Mouse (Mus musculus) lung, postnatal 25 days (tissue): ENCODE results near the gene Ptgds.
A peak's percentile ranks its signal among the peaks of the same experiment; 100 is the strongest.

Experiments used
- DNase-seq: peaks from one replicate; pipeline ENCODE4 v3.0.0; 2022; ENCODE audit warnings: low spot score

Gene Ptgds

GRCm38 (mm10) chr2:25469969-25470368 lies at the start of gene Ptgds:
Ptgds (minus strand) TSS chr2:25470046.
- DNase-seq: no peak

- peak; percentile 3 for DNase-seq
These were observed 40.1 kb upstream of the Ptgds start for GRCm38 (mm10) chr2:25509912-25510311.

GRCm38 (mm10) chr2:25506964-25507363 lies 37.1 kb upstream of the Ptgds start:
- peak; percentile 16 for DNase-seq

DNA sequence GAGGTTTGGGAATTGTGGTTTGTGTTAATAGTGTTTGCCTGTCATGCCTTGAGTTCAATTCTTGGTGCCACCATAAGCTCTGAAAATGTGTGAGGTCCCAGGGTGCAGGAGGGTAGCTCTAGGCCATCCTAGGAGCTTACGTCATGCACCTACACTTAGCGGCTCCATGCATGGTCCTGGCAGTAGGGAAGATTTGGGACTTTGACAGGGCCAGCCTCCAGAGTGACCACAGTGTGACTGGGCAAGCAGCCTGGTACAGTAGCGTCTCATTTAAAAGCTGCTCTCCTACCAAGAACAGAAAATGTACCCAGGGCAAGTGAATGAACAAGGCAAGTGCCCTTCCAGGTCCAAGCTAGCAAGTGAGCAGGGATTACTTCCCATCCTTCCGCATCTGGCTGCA lies 36.0 kb upstream of the Ptgds start:
- DNase-seq: no peak

DNA sequence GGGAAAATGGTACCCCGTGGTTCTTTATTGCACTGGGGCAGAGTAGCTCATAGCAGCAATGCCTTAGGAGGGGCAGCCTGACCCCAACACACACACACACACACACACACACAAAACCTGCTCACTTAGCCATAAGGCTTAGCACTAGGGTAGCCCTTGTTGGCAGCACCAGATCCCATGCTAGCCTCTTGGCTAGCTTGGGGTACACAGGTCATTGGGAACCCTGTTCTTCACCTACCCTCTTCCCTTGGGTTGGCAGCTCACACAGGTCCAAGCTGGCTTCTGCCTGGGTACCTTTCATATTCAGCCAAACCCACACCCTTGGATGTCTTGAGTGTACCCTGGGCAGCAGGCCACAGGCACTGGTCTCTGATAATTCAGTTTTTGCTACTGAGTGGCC lies 35.2 kb upstream of the Ptgds start:
- DNase-seq: no peak

DNA sequence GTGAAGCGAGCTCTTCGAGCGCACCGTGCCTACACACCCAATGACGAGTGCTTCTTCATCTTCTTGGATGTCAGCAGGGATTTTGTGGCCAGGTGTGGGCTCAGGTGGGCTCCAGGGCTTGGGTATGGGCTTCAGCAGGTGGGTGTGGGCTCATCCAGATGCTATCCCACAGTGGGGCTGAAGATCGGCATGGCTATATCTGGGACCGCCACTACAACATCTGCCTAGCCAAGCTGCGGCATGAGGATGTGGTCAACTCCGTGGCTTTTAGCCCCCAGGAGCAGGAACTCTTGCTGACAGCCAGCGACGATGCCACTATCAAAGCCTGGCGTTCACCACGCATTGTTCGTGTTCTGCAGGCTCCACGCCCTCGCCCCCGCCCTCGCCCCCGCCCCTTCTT lies 34.7 kb upstream of the Ptgds start:
- DNase-seq: no peak

DNA sequence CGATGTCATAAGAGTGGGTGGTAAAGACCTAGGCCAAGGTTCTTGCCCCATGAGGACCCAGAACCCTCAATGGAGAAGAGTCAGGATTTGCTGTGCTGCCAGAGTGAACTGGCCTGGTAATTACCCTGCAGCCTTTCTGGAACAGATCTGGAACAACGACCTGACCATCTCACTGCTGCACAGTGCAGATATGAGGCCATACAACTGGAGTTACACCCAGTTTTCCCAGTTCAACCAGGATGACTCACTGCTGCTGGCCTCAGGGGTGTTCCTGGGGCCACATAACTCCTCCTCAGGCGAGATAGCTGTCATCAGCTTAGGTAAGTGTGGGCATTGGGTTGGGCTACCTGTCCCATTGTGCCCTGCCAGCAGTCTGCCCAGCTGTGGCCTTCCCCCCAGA lies 32.9 kb upstream of the Ptgds start:
- no peak for DNase-seq

- no peak for DNase-seq
These were observed 32.0 kb upstream of the Ptgds start, which contains the start of gene C8g for GRCm38 (mm10) chr2:25501593-25502486. C8g (minus strand) TSS chr2:25501719.

- peak; percentile 89 for DNase-seq
These were observed 30.9 kb upstream of the Ptgds start, which contains the start of gene Fbxw5 for GRCm38 (mm10) chr2:25500576-25501405. Fbxw5 (plus strand) TSS chr2:25500750.

- DNase-seq: no peak
These were observed 30.3 kb upstream of the Ptgds start for GRCm38 (mm10) chr2:25500071-25500575.

DNA sequence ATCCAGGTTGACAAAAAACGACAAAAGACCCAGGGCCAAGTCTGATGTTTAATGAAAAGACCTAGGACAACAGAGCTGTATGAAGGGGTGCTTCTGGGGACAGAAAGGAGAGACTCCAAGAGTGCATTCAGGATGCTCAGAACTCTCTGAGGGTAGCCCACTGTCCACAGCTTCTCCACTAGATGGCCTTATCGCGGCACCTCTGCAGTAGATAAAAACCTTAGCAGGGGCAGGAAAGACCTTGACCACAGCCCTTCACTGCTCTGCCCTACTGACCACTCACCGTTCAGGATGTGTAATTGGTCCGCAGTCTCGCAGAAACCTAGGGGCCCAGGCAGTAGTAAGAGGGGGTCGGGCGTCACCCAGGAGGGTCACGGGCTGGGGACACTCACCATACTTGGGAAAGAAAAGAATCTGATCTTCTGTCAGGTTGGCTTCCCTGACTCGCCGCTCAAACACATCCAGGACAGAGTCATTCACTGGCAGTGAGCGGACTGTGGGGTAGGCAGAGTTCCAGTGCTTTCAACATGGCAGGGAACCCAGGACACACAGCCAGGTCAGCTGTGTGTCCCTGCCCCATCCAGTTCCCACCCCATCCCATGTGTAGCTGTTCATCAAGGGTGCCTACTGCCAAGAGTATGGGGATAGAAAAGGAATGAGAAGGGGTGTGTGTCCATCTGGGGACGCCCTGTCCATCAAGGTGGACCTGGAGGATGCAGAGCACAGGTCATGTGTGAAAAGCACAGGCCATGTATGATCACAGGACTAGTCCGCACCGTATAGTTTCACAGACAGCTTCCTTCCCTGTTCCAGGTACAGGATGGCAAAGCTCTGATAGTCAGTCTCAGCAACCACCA lies 29.0 kb upstream of the Ptgds start:
- no peak for DNase-seq

- no peak for DNase-seq
These were observed 28.2 kb upstream of the Ptgds start for GRCm38 (mm10) chr2:25497846-25498575.

DNA sequence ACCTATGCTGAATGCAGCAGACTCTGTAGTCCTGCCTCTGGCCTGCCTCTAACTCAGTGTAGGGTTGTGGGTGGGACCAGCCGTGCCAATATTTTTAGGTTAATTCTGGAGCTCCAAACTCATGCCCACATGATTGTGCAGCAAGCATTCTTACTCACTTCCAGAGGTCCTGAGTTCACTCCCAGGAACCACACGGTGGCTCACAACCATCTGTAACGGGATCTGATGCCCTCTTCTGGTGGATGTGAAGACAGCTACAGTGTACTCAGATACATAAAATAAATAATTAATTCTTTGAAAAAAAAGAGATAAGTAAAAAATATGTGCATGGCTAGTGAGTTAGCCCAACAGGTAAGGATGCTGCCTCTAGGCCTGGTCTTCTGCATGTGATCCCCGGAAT lies 26.6 kb upstream of the Ptgds start:
- peak; percentile 18 for DNase-seq

DNA sequence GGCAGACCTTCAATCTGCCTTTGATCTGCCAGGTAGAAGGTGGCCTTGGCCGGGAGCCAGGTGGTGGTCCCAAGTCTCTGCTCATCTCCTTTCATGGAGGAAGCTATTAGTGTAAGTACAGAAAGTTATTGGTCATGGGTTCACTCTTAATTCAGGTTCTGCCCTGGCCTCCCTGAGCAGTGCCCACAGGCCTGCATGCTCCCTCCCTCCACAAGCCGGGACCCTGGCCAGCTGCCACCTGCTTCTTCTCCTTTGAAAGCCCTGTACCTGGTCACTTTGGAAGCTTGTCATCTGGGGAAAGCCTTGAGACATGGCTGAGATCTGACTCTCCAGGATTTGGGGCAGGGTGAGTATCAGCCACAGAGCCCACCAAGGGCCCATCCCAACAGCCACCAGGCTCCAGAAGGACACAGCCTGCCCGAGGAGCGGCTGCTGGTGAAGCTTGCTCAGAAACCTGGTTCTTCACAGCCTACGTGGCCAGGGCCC lies 23.7 kb upstream of the Ptgds start, which contains the start of gene Lcn12:
Gene Lcn12, minus strand, starts transcription at position 436 of the 486 bp plus-strand sequence.
- DNase-seq: no peak

DNA sequence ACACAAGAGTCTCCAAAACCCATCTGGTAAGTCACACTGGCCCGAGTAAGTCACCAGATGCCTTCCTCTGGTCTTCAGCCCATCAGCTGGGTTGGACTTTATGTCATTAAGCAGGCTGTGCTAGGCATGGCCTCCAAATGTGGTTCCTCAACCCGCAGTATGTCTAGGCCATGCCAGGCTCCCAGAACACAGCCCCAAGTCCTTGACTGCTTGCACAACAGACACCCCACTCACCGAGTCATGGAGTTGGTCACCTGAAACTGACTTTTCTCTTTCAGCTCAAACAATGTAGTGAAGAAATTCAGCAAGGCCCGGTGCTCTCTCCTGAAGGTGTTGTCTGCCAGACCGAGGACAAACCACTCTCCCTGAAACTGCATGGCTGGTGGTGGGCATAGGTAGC lies 23.1 kb upstream of the Ptgds start:
- no peak for DNase-seq

DNA sequence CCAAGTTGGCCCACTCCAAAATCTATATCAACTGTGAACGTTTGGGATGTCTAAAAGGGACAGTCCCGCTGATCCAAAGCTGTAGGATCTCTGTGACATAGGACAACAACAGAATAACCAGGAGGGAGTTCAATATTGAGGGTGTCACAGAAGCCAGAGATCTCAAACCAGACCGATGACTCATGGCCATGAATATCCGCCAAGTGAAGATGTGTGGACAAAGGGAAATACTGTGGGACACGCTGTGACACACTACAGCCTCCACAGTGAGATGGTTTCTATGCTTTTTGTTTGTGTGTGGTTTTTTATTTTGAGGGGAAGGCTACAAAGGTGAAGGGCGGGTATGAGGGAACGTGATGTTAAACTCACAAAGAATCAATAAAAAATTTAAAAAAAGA lies 18.8 kb upstream of the Ptgds start:
- DNase-seq: no peak

- DNase-seq: no peak
These were observed 18.3 kb upstream of the Ptgds start for GRCm38 (mm10) chr2:25487965-25488670.

- no peak for DNase-seq
These were observed 15.2 kb upstream of the Ptgds start for GRCm38 (mm10) chr2:25484901-25485647.

- DNase-seq: peak; percentile 34
These were observed 13.1 kb upstream of the Ptgds start for GRCm38 (mm10) chr2:25482969-25483368.
